Comparison of ENCODE assay signal across 9 mouse cellular contexts in genomic region chr2:85038336-85038735, GRCm38 (mm10). TPM values are rescaled to one million over a fixed set of nuclear protein-coding genes. Genes with fewer than 3 reads are reported as not detected.
DNase-seq lines count a peak whose midpoint lies in the region; ATAC-seq and TF ChIP-seq lines count a peak whose summit lies in the region.
"Had no signal": no experiment of that assay in that cellular context is flagged by ENCODE, and none has a peak within 500 bp of the region (broad histone marks: within the 10 kb centered on the region; RNA-seq: fewer than 3 reads in every experiment).

No protein-coding gene starts in this region.

- no peak for TF ChIP-seq CTCF in left cerebral cortex, adult 2 months (IDR thresholded peaks at IDR 0.05)

- peak overlapping the region; percentile 87 for H3K4me3 ChIP-seq in left cerebral cortex, adult 2 months
- H3K4me3 ChIP-seq in embryonic facial prominence, embryonic 10.5 days = peak overlapping the region; percentile 91
- H3K4me3 ChIP-seq in intestine, embryonic 16.5 days (ENCODE audit: low read length) = peak overlapping the region; percentile 81
- H3K4me3 ChIP-seq in neural tube, embryonic 14.5 days (ENCODE audit: low read depth, low read length) = peak overlapping the region; percentile 87; the same call in 1 of the 2 replicates

- 86% methylated on average over 13 of the region's 13 CpGs for WGBS in embryonic facial prominence, embryonic 10.5 days
- WGBS in intestine, embryonic 16.5 days = 76% methylated on average over 13 of the region's 13 CpGs
- WGBS in neural tube, embryonic 14.5 days = 88% methylated on average over 13 of the region's 13 CpGs

- peaks cover 25% of the 10 kb centered on the region for H3K4me1 ChIP-seq in embryonic facial prominence, embryonic 10.5 days
- peaks cover 7% of the 10 kb centered on the region for H3K4me1 ChIP-seq in intestine, embryonic 16.5 days (ENCODE audit: control insufficient read depth, insufficient read depth, low read length)
- peaks cover 12% of the 10 kb centered on the region for H3K4me1 ChIP-seq in neural tube, embryonic 14.5 days (ENCODE audit: control insufficient read depth, insufficient read depth, low read length)

- DNase-seq in left cerebral cortex, adult 2 months (ENCODE audit: extremely low spot score in 1 of 2, low spot score in 2 of 2) = no peak
- DNase-seq in left cerebral cortex, adult 18-20 months (ENCODE audit: low spot score in 2 of 2) = no peak
- no peak for DNase-seq in embryonic facial prominence, embryonic 10.5 days (ENCODE audit: low spot score)
- no peak for DNase-seq in layer of hippocampus, adult 11-12 months (ENCODE audit: low spot score)
- no peak for DNase-seq in embryo, embryonic 9.5 days (ENCODE audit: extremely low spot score)
- no peak for DNase-seq in embryo, embryonic 10.5 days (ENCODE audit: low spot score)

- H3K4me2 ChIP-seq in intestine, embryonic 16.5 days (ENCODE audit: low read depth, low read length) = peak overlapping the region; percentile 68
- peak overlapping the region; percentile 84 for H3K4me2 ChIP-seq in neural tube, embryonic 14.5 days (ENCODE audit: low read depth, low read length)

- intact Hi-C loops in left cerebral cortex, adult 2 months (cut with DNase I) = loop anchor here (5.0 kb wide), 1 partner anchor 206 kb away; no protein-coding TSS in a partner anchor

- H3K27me3 ChIP-seq in embryonic facial prominence, embryonic 10.5 days (replicated peaks; ENCODE audit: low read depth, poor library complexity, severe bottlenecking) = no peaks in the 10 kb centered on the region
- no peaks in the 10 kb centered on the region for H3K27me3 ChIP-seq in intestine, embryonic 16.5 days (replicated peaks; ENCODE audit: control insufficient read depth, insufficient read depth, low read length)
- no peaks in the 10 kb centered on the region for H3K27me3 ChIP-seq in neural tube, embryonic 14.5 days (ENCODE audit: control insufficient read depth, insufficient read depth, low read length)

- ATAC-seq in intestine, embryonic 16.5 days = no peak
- no peak for ATAC-seq in neural tube, embryonic 14.5 days (ENCODE audit: low read depth)

- no peak overlapping the region for H3K27ac ChIP-seq in left cerebral cortex, adult 2 months
- H3K27ac ChIP-seq in embryonic facial prominence, embryonic 10.5 days (replicated peaks) = peak overlapping the region; percentile 99
- no peak overlapping the region for H3K27ac ChIP-seq in intestine, embryonic 16.5 days (ENCODE audit: low read length)
- no peak overlapping the region for H3K27ac ChIP-seq in neural tube, embryonic 14.5 days (ENCODE audit: low read depth, low read length)

- peak overlapping the region; percentile 95 for H3K9ac ChIP-seq in intestine, embryonic 16.5 days (ENCODE audit: low read depth, low read length)
- H3K9ac ChIP-seq in neural tube, embryonic 14.5 days (replicated peaks; ENCODE audit: low read depth, low read length) = peak overlapping the region; percentile 88; the same call in 1 of the 2 replicates

- H3K9me3 ChIP-seq in embryonic facial prominence, embryonic 10.5 days = no peaks in the 10 kb centered on the region
- H3K9me3 ChIP-seq in intestine, embryonic 16.5 days (ENCODE audit: control insufficient read depth, low read length) = no peaks in the 10 kb centered on the region
- no peaks in the 10 kb centered on the region for H3K9me3 ChIP-seq in neural tube, embryonic 14.5 days (ENCODE audit: control insufficient read depth, low read length)

- H3K36me3 ChIP-seq in embryonic facial prominence, embryonic 10.5 days (replicated peaks) = peaks cover 47% of the 10 kb centered on the region
- peaks cover 28% of the 10 kb centered on the region for H3K36me3 ChIP-seq in intestine, embryonic 16.5 days (ENCODE audit: control insufficient read depth, insufficient read depth, low read length)
- H3K36me3 ChIP-seq in neural tube, embryonic 14.5 days (ENCODE audit: control insufficient read depth, insufficient read depth, low read length) = peaks cover 32% of the 10 kb centered on the region

RNA-seq across cellular contexts. Expression of gene P2rx3, which starts 1.1 kb away (rescaled TPM):
- 1 to 10 TPM; 2.0 to 2.6 TPM for total RNA-seq in left cerebral cortex, adult 2 months (2021)
- 1 to 10 TPM; 1.9 to 2.1 TPM for total RNA-seq in left cerebral cortex, adult 18-20 months (2021)
- polyA plus RNA-seq in embryonic facial prominence, embryonic 10.5 days (2016; fragmentation: Nextera tagmentation; extraction: Ambion mirVana) = 10.0 and 11.5 TPM in 2 replicates
- 1.1 and 1.3 TPM in 2 replicates for polyA plus RNA-seq in intestine, embryonic 16.5 days (2015; fragmentation: Nextera tagmentation; extraction: Ambion mirVana)
- 0.94 and 22.0 TPM in 2 replicates for polyA plus RNA-seq in neural tube, embryonic 14.5 days (2014; fragmentation: Nextera tagmentation; extraction: Ambion mirVana)

RNA-seq across cellular contexts. Expression of gene Ssrp1, which starts 1.3 kb away (rescaled TPM):
- total RNA-seq in left cerebral cortex, adult 2 months (2021) = 100 to 1,000 TPM; 106 to 111 TPM
- 100 to 1,000 TPM; 105 to 109 TPM for total RNA-seq in left cerebral cortex, adult 18-20 months (2021)
- polyA plus RNA-seq in embryonic facial prominence, embryonic 10.5 days (2016; fragmentation: Nextera tagmentation; extraction: Ambion mirVana) = 419 and 425 TPM in 2 replicates
- 212 and 244 TPM in 2 replicates for polyA plus RNA-seq in intestine, embryonic 16.5 days (2015; fragmentation: Nextera tagmentation; extraction: Ambion mirVana)
- polyA plus RNA-seq in neural tube, embryonic 14.5 days (2014; fragmentation: Nextera tagmentation; extraction: Ambion mirVana) = 152 and 178 TPM in 2 replicates

RNA-seq across cellular contexts. Expression of gene Tnks1bp1, which starts 9.5 kb away (rescaled TPM):
- 100 to 1,000 TPM; 130 to 148 TPM for total RNA-seq in left cerebral cortex, adult 2 months (2021)
- 100 to 1,000 TPM; 128 to 136 TPM for total RNA-seq in left cerebral cortex, adult 18-20 months (2021)
- polyA plus RNA-seq in embryonic facial prominence, embryonic 10.5 days (2016; fragmentation: Nextera tagmentation; extraction: Ambion mirVana) = 31.5 and 33.1 TPM in 2 replicates
- polyA plus RNA-seq in intestine, embryonic 16.5 days (2015; fragmentation: Nextera tagmentation; extraction: Ambion mirVana) = 34.4 and 36.8 TPM in 2 replicates
- polyA plus RNA-seq in neural tube, embryonic 14.5 days (2014; fragmentation: Nextera tagmentation; extraction: Ambion mirVana) = 6.8 and 10.6 TPM in 2 replicates

RNA-seq across cellular contexts. Expression of gene Prg3, which starts 50.3 kb away (rescaled TPM):
- total RNA-seq in left cerebral cortex, adult 2 months (2021) = not detected
- total RNA-seq in left cerebral cortex, adult 18-20 months (2021) = not detected
- polyA plus RNA-seq in embryonic facial prominence, embryonic 10.5 days (2016; fragmentation: Nextera tagmentation; extraction: Ambion mirVana) = not detected in 2 replicates
- not detected in 2 replicates for polyA plus RNA-seq in intestine, embryonic 16.5 days (2015; fragmentation: Nextera tagmentation; extraction: Ambion mirVana)
- not detected in 2 replicates for polyA plus RNA-seq in neural tube, embryonic 14.5 days (2014; fragmentation: Nextera tagmentation; extraction: Ambion mirVana)
- polyA plus RNA-seq: activated CD4-positive, CD25-positive, alpha-beta regulatory T cell, adult 4 months had no signal

RNA-seq across cellular contexts. Expression of gene Prg2, which starts 58.1 kb away (rescaled TPM):
- total RNA-seq in left cerebral cortex, adult 2 months (2021) = not detected
- total RNA-seq in left cerebral cortex, adult 18-20 months (2021) = not detected
- 0.30 TPM in 1 of 2 replicates, not detected in the other for polyA plus RNA-seq in embryonic facial prominence, embryonic 10.5 days (2016; fragmentation: Nextera tagmentation; extraction: Ambion mirVana)
- polyA plus RNA-seq in intestine, embryonic 16.5 days (2015; fragmentation: Nextera tagmentation; extraction: Ambion mirVana) = 1.0 TPM in 1 of 2 replicates, not detected in the other
- polyA plus RNA-seq in neural tube, embryonic 14.5 days (2014; fragmentation: Nextera tagmentation; extraction: Ambion mirVana) = not detected in 2 replicates
